Mouse (Mus musculus): Measurements from ENCODE around the gene Capn9. TPM values are rescaled to one million over a fixed set of nuclear protein-coding genes. Genes with fewer than 3 reads are reported as not detected.

Capn9 gene
- polyA plus RNA-seq, 1 experiment: 0.04 TPM

- TF ChIP-seq POLR2A (IDR thresholded peaks at IDR 0.05; ENCODE audit: extremely low read depth, insufficient read depth, low read length) (no peak), CTCF (IDR thresholded peaks at IDR 0.05; ENCODE audit: extremely low read depth, insufficient read depth, low read length) (no peak)
- Histone ChIP-seq H3K4me1 (ENCODE audit: control insufficient read depth, insufficient read depth, low read length) (peaks cover 13% of the 10 kb centered on the region), H3K27ac (ENCODE audit: insufficient read depth, low read length) (no peak overlapping the region), H3K4me3 (ENCODE audit: insufficient read depth, low read length) (no peak overlapping the region)
These were observed 8.3 kb upstream of the Capn9 start for GRCm38 (mm10) chr8:124567584-124567983.

- no peak for TF ChIP-seq POLR2A (IDR thresholded peaks at IDR 0.05; ENCODE audit: extremely low read depth, insufficient read depth, low read length)
- H3K4me3 ChIP-seq (ENCODE audit: insufficient read depth, low read length): no peak overlapping the region
- peak overlapping the region; percentile 49 for H3K27ac ChIP-seq (ENCODE audit: insufficient read depth, low read length)
- H3K4me1 ChIP-seq (ENCODE audit: control insufficient read depth, insufficient read depth, low read length): peaks cover 13% of the 10 kb centered on the region
These were observed 6.8 kb upstream of the Capn9 start for GRCm38 (mm10) chr8:124569100-124569499.

GRCm38 (mm10) chr8:124569593-124569992 lies 6.3 kb upstream of the Capn9 start, which contains the start of gene Agt:
Gene Agt (minus strand): TSS chr8:124569706.
- peaks cover 13% of the 10 kb centered on the region for H3K4me1 ChIP-seq (ENCODE audit: control insufficient read depth, insufficient read depth, low read length)
- TF ChIP-seq POLR2A (IDR thresholded peaks at IDR 0.05; ENCODE audit: extremely low read depth, insufficient read depth, low read length): no peak
- TF ChIP-seq CTCF (IDR thresholded peaks at IDR 0.05; ENCODE audit: extremely low read depth, insufficient read depth, low read length): no peak
- no peak within 1 kb of the TSS for H3K4me3 ChIP-seq (ENCODE audit: insufficient read depth, low read length)
- peak within 1 kb of the TSS; percentile 49 for H3K27ac ChIP-seq (ENCODE audit: insufficient read depth, low read length)

- H3K27ac ChIP-seq (ENCODE audit: insufficient read depth, low read length): no peak overlapping the region
- TF ChIP-seq CTCF (IDR thresholded peaks at IDR 0.05; ENCODE audit: extremely low read depth, insufficient read depth, low read length): no peak
- H3K4me3 ChIP-seq (ENCODE audit: insufficient read depth, low read length): no peak overlapping the region
- peaks cover 13% of the 10 kb centered on the region for H3K4me1 ChIP-seq (ENCODE audit: control insufficient read depth, insufficient read depth, low read length)
These were observed 4.0 kb upstream of the Capn9 start for GRCm38 (mm10) chr8:124571732-124572429.

DNA sequence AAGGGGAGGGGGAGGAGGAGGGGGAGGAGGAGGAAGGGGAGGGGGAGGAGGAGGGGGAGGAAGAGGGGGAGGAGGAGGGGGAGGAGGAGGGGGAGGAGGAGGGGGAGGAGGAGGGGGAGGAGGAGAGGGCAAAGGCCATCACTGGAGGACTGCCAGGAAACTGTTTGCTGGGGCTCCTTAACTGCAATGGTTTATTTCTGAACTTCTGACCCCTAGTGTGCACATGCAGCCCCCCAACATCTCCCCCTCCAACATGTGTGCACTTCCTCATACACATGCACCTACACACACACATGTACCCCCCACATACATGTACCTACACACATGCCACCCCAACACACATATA lies 3.5 kb upstream of the Capn9 start:
- no peak for TF ChIP-seq POLR2A (IDR thresholded peaks at IDR 0.05; ENCODE audit: extremely low read depth, insufficient read depth, low read length)
- TF ChIP-seq CTCF (IDR thresholded peaks at IDR 0.05; ENCODE audit: extremely low read depth, insufficient read depth, low read length): no peak
- H3K4me3 ChIP-seq (ENCODE audit: insufficient read depth, low read length): no peak overlapping the region
- H3K4me1 ChIP-seq (ENCODE audit: control insufficient read depth, insufficient read depth, low read length): peaks cover 13% of the 10 kb centered on the region
- no peak overlapping the region for H3K27ac ChIP-seq (ENCODE audit: insufficient read depth, low read length)

- Histone ChIP-seq H3K27ac (ENCODE audit: insufficient read depth, low read length) (no peak overlapping the region), H3K4me3 (ENCODE audit: insufficient read depth, low read length) (no peak overlapping the region), H3K4me1 (ENCODE audit: control insufficient read depth, insufficient read depth, low read length) (peaks cover 10% of the 10 kb centered on the region)
- TF ChIP-seq POLR2A (IDR thresholded peaks at IDR 0.05; ENCODE audit: extremely low read depth, insufficient read depth, low read length) (no peak), CTCF (IDR thresholded peaks at IDR 0.05; ENCODE audit: extremely low read depth, insufficient read depth, low read length) (peak; percentile 88)
These were observed 2.2 kb upstream of the Capn9 start for GRCm38 (mm10) chr8:124573552-124574340.

DNA sequence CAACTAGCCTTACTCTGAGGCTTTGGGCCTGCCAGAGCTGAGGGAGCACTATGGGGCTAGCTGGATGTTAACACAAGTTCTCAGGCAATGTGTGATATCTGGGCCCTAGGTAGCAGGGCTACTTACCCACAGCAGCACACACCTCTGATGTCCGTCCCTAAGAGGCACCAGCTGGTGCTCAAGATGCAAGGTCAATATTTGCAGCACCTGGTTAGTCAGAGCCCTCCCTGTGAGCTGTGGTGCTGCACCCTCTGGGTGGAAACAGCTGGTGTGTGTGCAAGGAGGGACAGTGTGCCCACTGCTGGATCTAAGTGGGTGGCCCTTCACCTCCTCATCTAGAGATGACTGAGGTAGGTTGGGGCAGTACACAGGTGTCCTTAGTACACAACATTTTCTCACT lies 840 bp downstream of the Capn9 start:
- TF ChIP-seq CTCF (IDR thresholded peaks at IDR 0.05; ENCODE audit: extremely low read depth, insufficient read depth, low read length) (no peak), POLR2A (IDR thresholded peaks at IDR 0.05; ENCODE audit: extremely low read depth, insufficient read depth, low read length) (no peak)
- Histone ChIP-seq H3K4me1 (ENCODE audit: control insufficient read depth, insufficient read depth, low read length) (no peaks in the 10 kb centered on the region), H3K27ac (ENCODE audit: insufficient read depth, low read length) (no peak overlapping the region), H3K4me3 (ENCODE audit: insufficient read depth, low read length) (no peak overlapping the region)

DNA sequence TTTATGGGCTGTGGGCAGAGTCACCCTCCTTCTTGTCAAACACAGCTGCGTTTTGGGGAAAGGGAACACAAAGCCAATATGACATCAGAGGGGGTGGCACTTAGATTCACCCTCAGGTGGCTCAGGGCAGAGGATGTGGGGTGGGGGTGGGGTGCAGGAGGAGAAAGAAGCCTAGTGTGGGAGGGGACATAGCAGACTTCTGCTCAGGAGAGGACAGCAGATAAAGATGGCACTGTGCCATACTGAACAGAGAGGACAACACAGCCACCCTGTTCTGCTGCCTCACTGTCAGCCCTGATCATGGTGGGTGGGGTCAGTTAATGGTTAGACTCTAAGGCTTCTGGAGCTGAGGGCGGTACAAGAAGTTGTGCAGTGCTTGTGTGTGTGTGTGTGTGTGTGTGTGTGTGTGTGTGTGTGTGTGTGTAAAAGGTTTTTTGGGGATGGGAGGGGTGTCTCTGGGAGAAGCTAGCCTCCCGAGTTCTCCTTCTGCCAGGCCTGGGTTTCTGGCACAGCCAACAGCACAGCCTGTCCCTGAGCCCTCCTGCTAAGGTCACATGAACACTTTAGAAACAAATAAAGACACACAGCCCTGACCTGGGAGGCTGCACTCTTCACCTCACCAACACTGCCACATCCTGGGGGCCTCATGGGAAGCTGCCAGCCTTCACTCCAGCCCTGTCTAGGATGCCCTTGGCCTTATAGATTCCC lies 10.0 kb downstream of the Capn9 start:
- Histone ChIP-seq H3K27ac (ENCODE audit: insufficient read depth, low read length) (no peak overlapping the region), H3K4me3 (ENCODE audit: insufficient read depth, low read length) (no peak overlapping the region), H3K4me1 (ENCODE audit: control insufficient read depth, insufficient read depth, low read length) (peaks cover 5% of the 10 kb centered on the region; the same call in 1 of the 2 replicates)
- TF ChIP-seq CTCF (IDR thresholded peaks at IDR 0.05; ENCODE audit: extremely low read depth, insufficient read depth, low read length) (no peak), POLR2A (IDR thresholded peaks at IDR 0.05; ENCODE audit: extremely low read depth, insufficient read depth, low read length) (no peak)

- Histone ChIP-seq H3K27ac (ENCODE audit: insufficient read depth, low read length) (no peak overlapping the region), H3K4me3 (ENCODE audit: insufficient read depth, low read length) (no peak overlapping the region), H3K4me1 (ENCODE audit: control insufficient read depth, insufficient read depth, low read length) (peaks cover 5% of the 10 kb centered on the region; the same call in 1 of the 2 replicates)
- TF ChIP-seq POLR2A (IDR thresholded peaks at IDR 0.05; ENCODE audit: extremely low read depth, insufficient read depth, low read length): no peak
- TF ChIP-seq CTCF (IDR thresholded peaks at IDR 0.05; ENCODE audit: extremely low read depth, insufficient read depth, low read length): no peak
These were observed 10.6 kb downstream of the Capn9 start for GRCm38 (mm10) chr8:124586556-124586955.
